Mouse (Mus musculus): ENCODE results near the gene Plekha5. TPM values are rescaled to one million over a fixed set of nuclear protein-coding genes. Genes with fewer than 3 reads are reported as not detected.

Plekha5 gene
- total RNA-seq, 1 experiment from 2014 or later, result 30.1 TPM

GRCm38 (mm10) chr6:140611282-140611681 is 187.4 kb downstream of the Plekha5 start:
- DNase-seq, result no peak

GRCm38 (mm10) chr6:140611893-140612473 is 188.1 kb downstream of the Plekha5 start:
- DNase-seq, result no peak

- no peak for DNase-seq
Observed at GRCm38 (mm10) chr6:140613822-140614221, 190.0 kb downstream of the Plekha5 start.

- DNase-seq, result no peak
Observed at GRCm38 (mm10) chr6:140614711-140615110, 190.9 kb downstream of the Plekha5 start.

GRCm38 (mm10) chr6:140620531-140621349 is 196.9 kb downstream of the Plekha5 start:
- DNase-seq, result no peak

GRCm38 (mm10) chr6:140621622-140622021 is 197.8 kb downstream of the Plekha5 start:
- DNase-seq, result no peak

- DNase-seq, result no peak
Observed at GRCm38 (mm10) chr6:140622391-140623225, 198.8 kb downstream of the Plekha5 start, which contains the start of gene Aebp2. Gene Aebp2 (plus strand): TSS chr6:140622663.

- DNase-seq, result peak; percentile 96
Observed at GRCm38 (mm10) chr6:140623226-140624095, 199.6 kb downstream of the Plekha5 start.

- peak; percentile 64 for DNase-seq
Observed at GRCm38 (mm10) chr6:140624096-140625051, 200.5 kb downstream of the Plekha5 start.

- no peak for DNase-seq
Observed at GRCm38 (mm10) chr6:140629176-140629859, 205.5 kb downstream of the Plekha5 start.

GRCm38 (mm10) chr6:140630306-140630705 is 206.5 kb downstream of the Plekha5 start:
- DNase-seq, result no peak

GRCm38 (mm10) chr6:140633616-140634015 is 209.8 kb downstream of the Plekha5 start:
- no peak for DNase-seq

- no peak for DNase-seq
Observed at GRCm38 (mm10) chr6:140636290-140636689, 212.4 kb downstream of the Plekha5 start.

- DNase-seq, result no peak
Observed at GRCm38 (mm10) chr6:140642010-140642409, 218.2 kb downstream of the Plekha5 start.

- DNase-seq, result no peak
Observed at GRCm38 (mm10) chr6:140642655-140643054, 218.8 kb downstream of the Plekha5 start.

- DNase-seq, result no peak
Observed at GRCm38 (mm10) chr6:140645931-140646330, 222.1 kb downstream of the Plekha5 start.

Data from adrenal gland, postnatal 14 days (tissue).